Mouse (Mus musculus) layer of hippocampus, postnatal 25 days (tissue): ENCODE measurements at regions not wholly inside any gene's neighbourhood (a gene's known extent, or its start where the extent isn't known, plus 50 kb on each side); places are given as distances from the start of the nearest gene placed in this dataset.
A peak's percentile ranks its signal among the peaks of the same experiment; 100 is the strongest.
"Not testable (repeated sequence)": the region's sequence is repeated elsewhere in the genome, so short reads cannot be mapped to it uniquely, and the experiment has no call there.

Experiments used
- DNase-seq, 2 experiments: peaks; one replicate each; pipeline ENCODE4 v3.0.0; 2022; ENCODE audit warnings: mixed read lengths in 2 of 2, low spot score in 1 of 2; ENCODE audit errors: extremely low spot score in 1 of 2

- DNase-seq = no peak
Observed at GRCm38 (mm10) chr16:50533881-50534280, 57.1 kb downstream of the Ccdc54 start.

- DNase-seq = peak; percentile 79 to 86
Observed at GRCm38 (mm10) chr16:50529511-50530416, 61.2 kb downstream of the Ccdc54 start.

GRCm38 (mm10) chr16:50528677-50529510 is 62.1 kb downstream of the Ccdc54 start:
- peak; percentile 50 to 56 for DNase-seq

DNA sequence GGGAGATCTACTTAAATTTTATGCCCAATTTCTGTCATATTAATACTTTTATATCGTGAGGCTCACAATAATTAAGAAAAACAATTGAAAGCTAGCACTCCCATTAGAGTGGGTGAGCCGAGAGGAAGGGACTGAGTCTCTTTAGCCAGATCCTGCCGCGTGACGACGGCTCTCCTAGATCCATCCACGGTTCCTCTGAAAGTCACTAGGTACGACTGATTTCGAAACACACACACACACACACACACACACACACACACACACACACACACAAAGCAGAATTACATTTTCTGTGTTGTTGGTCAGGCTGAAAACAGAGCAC is 62.6 kb downstream of the Ccdc54 start:
- no peak for DNase-seq

GRCm38 (mm10) chr16:50526930-50527329 is 64.0 kb downstream of the Ccdc54 start:
- not testable (repeated sequence) for DNase-seq

DNA sequence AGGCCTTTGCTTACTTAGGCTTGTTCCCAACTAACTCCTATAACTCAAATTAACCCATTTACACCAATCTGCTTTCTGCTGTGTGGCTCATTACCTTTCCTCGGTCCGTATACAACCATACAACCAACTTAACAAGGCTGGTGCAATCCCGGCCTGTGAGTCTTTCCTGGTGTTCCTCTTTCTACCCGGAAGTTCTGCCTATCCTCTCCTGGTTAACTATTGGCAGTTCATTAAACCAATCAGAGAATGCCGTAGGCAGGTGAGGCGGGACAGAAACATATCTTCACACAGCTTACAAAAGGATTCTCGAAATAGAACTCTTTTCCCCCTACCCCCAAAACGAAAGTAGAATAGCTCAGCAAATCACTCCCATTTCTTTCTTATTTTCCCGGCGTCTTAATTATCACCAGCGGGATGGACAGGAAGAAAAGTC is 65.0 kb downstream of the Ccdc54 start:
- no peak for DNase-seq

DNA sequence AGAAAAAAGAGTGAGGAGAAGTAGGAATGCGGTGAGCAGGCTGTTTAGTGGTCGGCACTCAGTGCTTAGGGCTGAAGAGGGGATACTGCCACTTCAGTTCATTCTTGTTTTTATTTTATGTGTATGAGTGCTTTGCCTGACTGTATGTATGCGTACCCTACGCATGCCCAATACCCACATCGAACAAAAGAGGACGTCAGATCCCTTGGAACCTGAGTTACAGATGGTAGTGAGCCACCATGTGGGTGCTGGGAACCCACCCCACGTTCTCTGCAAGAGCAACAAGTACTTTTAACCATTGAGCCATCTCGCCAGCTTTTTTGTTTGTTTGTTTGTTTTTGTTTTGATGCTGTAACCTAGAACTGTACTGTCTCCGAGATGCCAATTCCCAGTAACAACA is 65.5 kb downstream of the Ccdc54 start:
- DNase-seq = no peak

DNA sequence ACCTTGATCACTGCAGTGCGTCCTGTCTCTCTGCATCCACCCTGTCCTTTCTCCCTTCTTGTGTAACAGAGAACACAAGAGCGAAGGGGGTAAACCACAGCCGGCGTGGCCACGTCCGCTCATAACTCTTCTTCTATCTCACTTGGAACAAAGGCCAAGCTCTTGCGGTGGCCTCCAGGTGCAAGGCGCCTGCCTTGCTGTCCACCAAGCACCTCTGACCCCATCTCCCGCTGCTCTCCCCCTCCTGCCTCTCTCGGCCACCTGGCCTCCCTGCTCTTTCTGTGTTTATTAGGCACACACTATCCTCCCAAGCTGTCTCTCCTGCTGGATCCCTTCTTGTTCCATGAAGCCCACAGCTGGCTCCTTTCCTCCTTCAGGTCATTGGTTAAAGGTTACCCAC is 71.3 kb downstream of the Ccdc54 start:
- DNase-seq = no peak

DNA sequence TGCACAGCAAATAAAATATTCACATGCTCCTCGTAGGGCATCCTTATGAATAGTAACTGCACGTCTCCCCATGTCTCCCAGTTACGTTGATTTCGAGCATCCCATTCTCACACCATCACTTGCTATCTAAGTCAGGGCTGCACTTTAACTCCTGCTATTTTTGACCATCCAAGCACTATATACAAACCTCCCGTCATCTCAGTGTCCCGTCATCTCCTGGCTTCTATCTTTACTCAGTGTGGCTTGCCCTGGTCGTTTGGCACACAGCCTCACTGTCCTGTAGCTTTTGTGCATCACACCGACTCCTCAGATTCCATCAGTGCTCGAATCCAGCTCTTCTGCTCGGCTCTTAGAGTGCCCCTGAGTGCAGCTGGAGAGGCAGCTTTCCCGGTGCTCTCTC is 74.4 kb downstream of the Ccdc54 start:
- no peak for DNase-seq

DNA sequence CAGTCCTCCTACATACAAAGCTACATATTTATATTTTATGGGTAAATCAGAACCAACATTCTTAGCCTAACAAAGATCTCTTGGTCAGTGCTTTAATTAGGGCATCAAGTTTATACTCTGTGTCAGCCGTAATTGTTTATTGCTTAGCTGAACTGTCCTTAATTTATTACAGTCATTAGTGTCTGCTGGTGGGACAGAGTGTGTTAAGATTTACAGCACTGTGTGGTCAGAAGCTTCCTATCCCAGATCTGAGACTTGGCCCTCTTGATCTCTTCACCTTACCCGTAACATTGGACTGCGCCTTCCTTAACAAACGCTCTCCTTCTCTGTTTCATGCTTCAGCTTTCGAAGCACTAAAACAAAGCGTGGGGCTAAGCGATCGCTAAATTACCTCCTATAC is 75.9 kb downstream of the Ccdc54 start:
- no peak for DNase-seq

GRCm38 (mm10) chr16:50512080-50512479 is 78.9 kb downstream of the Ccdc54 start:
- DNase-seq = no peak

DNA sequence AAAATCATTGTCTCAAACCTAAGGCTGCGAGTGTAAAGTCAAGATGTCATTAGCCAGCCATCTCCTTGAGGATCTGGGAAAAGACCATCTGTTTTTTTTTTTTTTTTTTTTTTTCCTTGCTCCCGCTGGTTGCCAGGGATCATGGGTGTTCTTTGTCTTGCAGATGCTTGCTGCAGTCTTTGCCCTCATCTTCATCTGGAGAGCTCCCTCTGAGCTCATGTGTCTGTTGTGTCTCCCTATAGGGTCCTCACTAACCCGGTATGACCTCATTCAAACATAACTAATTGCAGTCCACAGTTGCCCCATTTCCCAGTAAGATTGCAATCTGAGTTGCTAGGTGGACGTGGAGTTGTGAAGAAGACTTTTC is 77.3 kb upstream of the Bbx start:
- no peak for DNase-seq

DNA sequence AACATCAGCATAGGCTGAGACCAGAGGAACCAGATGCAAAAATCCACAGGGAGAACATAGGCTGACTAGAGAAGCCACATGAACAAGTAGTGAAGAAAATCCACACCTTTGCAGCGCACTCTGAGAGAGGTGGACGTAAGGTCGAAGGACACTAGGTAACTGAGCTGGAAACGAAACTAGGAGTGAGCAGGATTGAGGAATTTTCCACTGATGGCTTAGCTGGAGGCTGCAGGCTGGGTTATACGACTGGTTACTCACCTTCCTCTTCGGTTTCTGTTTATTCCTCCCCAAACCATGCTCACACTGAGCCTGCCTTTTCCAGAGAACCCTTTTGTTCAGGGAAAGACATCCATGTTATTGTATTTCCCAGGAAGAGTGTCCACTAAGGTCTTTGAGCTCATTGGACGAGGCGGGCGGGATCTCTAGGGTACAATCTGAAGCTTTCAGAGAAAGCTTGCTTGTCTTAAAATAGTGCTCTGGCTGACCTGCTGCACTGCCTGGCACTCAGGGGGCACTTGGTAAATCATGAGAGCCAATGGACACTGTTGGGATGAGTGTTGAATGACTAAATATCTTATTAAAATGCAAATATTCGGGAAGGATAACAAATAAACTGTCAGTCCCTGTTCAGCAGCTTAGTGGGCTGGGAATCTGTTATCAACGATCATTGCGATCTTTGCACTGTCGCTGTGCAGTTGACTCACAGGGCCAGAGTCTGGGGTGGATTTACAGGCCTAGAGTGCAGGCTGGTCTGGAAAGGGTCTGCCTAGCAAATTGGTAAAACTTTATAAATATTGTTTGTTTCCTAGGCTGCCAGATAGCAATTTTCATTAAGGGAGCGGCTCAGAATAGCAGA is 76.7 kb upstream of the Bbx start:
- DNase-seq = no peak

DNA sequence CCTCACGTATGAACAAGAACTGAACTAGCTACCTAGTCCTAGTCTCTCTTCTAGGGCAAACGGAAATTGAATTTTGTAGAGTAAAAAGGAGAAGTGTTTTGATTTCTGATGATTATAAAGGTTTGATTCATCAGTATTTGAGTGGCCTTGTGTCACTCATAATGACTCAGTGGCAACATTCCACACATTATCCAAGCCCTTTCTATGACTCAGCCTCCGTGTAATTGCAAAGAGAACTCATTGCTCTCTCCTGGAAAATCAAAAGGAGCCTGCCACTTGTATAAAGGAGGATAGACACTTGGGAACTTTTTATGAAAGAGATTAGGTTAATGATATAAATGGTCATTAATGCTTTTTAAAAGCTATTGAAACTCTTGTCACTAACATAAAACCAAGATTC is 72.4 kb upstream of the Bbx start:
- no peak for DNase-seq

GRCm38 (mm10) chr16:50498909-50499308 is 66.7 kb upstream of the Bbx start:
- no peak for DNase-seq

GRCm38 (mm10) chr16:50493662-50494061 is 61.5 kb upstream of the Bbx start:
- DNase-seq = no peak

- DNase-seq = no peak
Observed at GRCm38 (mm10) chr16:50489244-50489643, 57.1 kb upstream of the Bbx start.

DNA sequence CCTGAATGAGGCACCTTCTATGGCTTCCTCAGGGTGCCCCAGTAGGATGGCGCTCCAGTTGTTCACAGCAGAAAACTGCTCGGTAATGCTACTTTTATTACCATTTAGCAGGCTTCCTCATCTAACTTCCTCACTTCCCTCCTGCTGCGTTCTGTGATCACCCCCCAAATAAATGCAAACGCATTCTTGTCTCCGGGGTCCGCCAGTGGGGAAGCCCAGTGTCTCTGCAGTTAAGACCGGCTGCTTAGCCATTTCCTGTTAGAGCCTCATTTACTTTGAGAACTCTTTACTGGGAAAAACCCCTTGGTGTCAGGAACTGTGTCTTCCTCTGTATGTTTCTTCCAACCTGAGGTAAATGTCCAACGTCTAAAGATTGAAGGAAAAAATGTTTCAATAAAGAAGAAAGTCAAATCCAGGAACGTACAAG is 50.2 kb upstream of the Bbx start:
- no peak for DNase-seq
